Mouse (Mus musculus) brain, embryonic 14.5 days (tissue): Measurements from ENCODE around the gene Zfp1. TPM values are rescaled to one million over a fixed set of nuclear protein-coding genes. Genes with fewer than 3 reads are reported as not detected.

ENCODE experiments used
- DNase-seq: peaks from one replicate; pipeline ENCODE4 v3.0.0-alpha.2; 2011; ENCODE audit warnings: low read depth
- CTCF ChIP-seq: fragments of 200-500 bp; IDR thresholded peaks from 2 replicates; pipeline ENCODE4 v1.5.1; 2012; ENCODE audit warnings: inconsistent platforms, mild to moderate bottlenecking, moderate library complexity, borderline replicate concordance; ENCODE audit not compliant: insufficient read depth, insufficient read length; ENCODE audit errors: extremely low read depth
- POLR2A ChIP-seq: fragments of 200-500 bp; IDR thresholded peaks from 2 replicates; pipeline ENCODE4 v1.6.1; 2012; ENCODE audit warnings: mild to moderate bottlenecking, inconsistent platforms, borderline replicate concordance; ENCODE audit not compliant: poor library complexity, insufficient read depth, insufficient read length, severe bottlenecking; ENCODE audit errors: extremely low read depth
- polyA plus RNA-seq: library from polyadenylated mRNA; depleted of rRNA; stranded (reverse); fragments of >200 nt; gene quantifications from 2 replicates; pipeline ENCODE4 v1.2.3, GENCODE M21; 2012

The Zfp1 gene
- polyA plus RNA-seq, 1 experiment = 25.9 TPM

GRCm38 (mm10) chr8:111648834-111649233, 5.6 kb downstream of the Zfp1 start:
- TF ChIP-seq CTCF (no peak), POLR2A (no peak)
- DNase-seq = no peak

GRCm38 (mm10) chr8:111650651-111651050, 7.5 kb downstream of the Zfp1 start:
- TF ChIP-seq CTCF (no peak), POLR2A (no peak)
- no peak for DNase-seq

GRCm38 (mm10) chr8:111653524-111653923, 10.3 kb downstream of the Zfp1 start:
- TF ChIP-seq CTCF (no peak), POLR2A (no peak)

GRCm38 (mm10) chr8:111657312-111657854, 14.2 kb downstream of the Zfp1 start:
- TF ChIP-seq CTCF = no peak
- no peak for TF ChIP-seq POLR2A
- no peak for DNase-seq

More at GRCm38 (mm10) chr8:111653524-111653923, 10.3 kb downstream of the Zfp1 start:
- no peak for DNase-seq

GRCm38 (mm10) chr8:111658819-111659423, 15.7 kb downstream of the Zfp1 start:
- DNase-seq = no peak
- TF ChIP-seq CTCF (no peak), POLR2A (no peak)

- peak; percentile 71; the same call in 1 of the 2 replicates for TF ChIP-seq CTCF
- TF ChIP-seq POLR2A = no peak
- DNase-seq = peak; percentile 81
These were observed 19.3 kb downstream of the Zfp1 start for GRCm38 (mm10) chr8:111662473-111662872.

GRCm38 (mm10) chr8:111666751-111667150, 23.6 kb downstream of the Zfp1 start:
- DNase-seq = no peak
- TF ChIP-seq POLR2A = no peak
- TF ChIP-seq CTCF = no peak

GRCm38 (mm10) chr8:111676237-111676636, 33.0 kb downstream of the Zfp1 start:
- TF ChIP-seq CTCF = peak; percentile 48; the same call in 1 of the 2 replicates
- no peak for TF ChIP-seq POLR2A
- no peak for DNase-seq

GRCm38 (mm10) chr8:111678111-111678510, 34.9 kb downstream of the Zfp1 start:
- DNase-seq = peak; percentile 79
- TF ChIP-seq CTCF = peak; percentile 72; the same call in 1 of the 2 replicates
- TF ChIP-seq POLR2A = no peak

GRCm38 (mm10) chr8:111678848-111679247, 35.6 kb downstream of the Zfp1 start:
- TF ChIP-seq POLR2A (no peak), CTCF (no peak)
- no peak for DNase-seq

GRCm38 (mm10) chr8:111680423-111681028, 37.3 kb downstream of the Zfp1 start:
- peak; percentile 23 for DNase-seq
- TF ChIP-seq POLR2A (no peak), CTCF (peak; percentile 37; the same call in 1 of the 2 replicates)

- peak; percentile 65 for DNase-seq
- TF ChIP-seq CTCF (no peak), POLR2A (no peak)
These were observed 38.0 kb downstream of the Zfp1 start for GRCm38 (mm10) chr8:111681153-111681552.

- TF ChIP-seq POLR2A = no peak
- no peak for TF ChIP-seq CTCF
These were observed 39.3 kb downstream of the Zfp1 start for GRCm38 (mm10) chr8:111682521-111682920.

More at GRCm38 (mm10) chr8:111682521-111682920, 39.3 kb downstream of the Zfp1 start:
- DNase-seq = no peak
